Mouse (Mus musculus): ENCODE results near the gene Fv1.

Fv1 gene

DNA sequence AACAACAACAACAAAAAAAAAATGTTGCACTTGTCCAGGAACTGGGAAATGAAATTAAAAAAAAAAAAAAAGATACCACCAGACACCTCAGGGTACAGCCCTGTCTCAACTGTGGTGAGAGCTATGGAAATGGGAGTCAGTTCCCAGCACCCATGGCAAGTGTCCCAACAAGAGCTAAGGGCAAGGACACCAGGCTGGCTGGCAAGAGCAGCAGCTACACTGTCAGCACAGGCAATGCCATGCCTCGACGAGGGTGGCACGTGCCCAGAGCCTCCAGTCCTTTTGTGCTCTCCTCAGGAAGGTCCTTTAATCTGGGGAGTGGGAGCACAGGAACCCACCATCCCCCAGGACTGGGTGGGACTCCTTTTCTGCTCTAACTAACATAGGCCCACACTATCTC is 15.4 kb downstream of the Fv1 start:
- DNase-seq (ENCODE audit: low read depth, low spot score): no peak

DNA sequence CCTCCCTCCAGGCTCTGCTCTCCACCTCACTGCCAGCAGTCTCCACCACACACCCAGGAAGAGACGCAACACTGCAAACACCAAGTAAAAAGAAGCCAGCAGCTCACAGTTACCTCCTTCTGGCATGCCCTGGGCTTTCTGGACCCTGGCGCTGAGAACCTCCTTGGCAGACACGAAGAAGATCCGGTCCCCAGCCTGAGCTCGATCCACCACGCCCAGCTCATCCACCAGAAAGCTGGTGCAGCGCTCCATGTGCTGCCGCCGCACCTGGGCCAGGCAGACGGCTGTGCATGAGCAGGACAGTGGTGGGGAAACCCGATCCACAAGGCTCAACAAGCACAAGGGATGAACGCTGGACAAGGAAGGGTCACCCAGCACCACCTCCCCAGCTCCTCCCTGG is 17.4 kb downstream of the Fv1 start:
- no peak for DNase-seq (ENCODE audit: low read depth, low spot score)

DNA sequence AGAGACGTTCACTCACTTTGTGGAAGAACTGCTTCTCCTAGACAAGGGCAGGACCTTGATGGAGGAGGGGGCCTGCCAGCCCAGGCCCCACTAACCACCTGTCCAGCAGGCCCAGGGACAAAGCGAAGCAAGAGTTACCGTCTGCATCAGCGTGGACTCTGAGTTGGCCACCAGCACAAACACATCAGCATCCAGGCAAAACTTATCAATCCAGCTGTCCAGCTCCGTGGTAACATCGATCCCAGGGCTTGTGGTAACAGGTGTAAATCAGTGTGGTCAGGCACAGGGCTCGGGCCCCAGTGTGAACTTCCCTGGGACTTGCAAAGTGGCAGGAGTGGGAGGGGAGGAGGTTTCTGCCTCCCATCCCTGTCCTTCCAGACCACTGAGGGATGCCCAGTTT is 18.5 kb downstream of the Fv1 start:
- DNase-seq (ENCODE audit: low read depth, low spot score): no peak

DNA sequence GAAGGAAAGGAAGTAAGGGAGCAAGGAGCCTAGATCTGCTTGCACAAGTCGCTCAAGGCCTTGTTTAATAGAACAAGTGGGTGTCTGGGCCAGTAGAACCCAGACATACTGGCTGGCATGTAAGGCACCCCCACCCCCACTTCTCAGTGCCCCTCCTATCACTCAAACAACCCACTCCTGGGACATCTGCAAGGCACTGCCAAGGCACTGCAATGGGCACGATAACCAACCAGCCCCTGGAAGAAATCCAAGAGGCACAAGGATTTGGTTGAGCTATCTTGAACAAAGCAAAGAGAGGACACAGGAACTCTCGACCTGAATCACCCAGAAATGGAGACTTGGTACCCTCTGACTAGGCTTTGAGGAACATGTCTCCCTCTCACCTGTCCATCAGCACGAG is 19.5 kb downstream of the Fv1 start:
- no peak for DNase-seq (ENCODE audit: low read depth, low spot score)

DNA sequence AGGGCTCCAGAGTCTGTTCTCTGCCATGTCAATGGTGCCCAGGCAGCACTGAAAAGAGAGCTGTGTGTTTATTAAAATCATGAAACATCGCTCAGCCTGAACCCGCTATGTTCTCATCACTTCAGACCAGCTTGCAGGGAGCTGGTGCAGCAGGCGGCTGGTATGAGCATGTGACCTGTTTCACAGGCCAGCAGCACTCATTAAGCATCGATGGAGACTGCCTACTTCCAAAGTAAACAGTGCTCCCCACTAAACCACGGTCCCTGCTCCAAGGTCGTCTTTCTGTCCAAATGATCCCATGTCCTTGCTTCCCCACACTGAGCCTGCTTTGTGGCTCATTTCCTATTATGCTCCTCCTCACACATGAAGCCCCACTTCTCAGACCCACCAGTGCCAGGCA is 21.6 kb downstream of the Fv1 start:
- peak; percentile 50 for DNase-seq (ENCODE audit: low read depth, low spot score)

DNA sequence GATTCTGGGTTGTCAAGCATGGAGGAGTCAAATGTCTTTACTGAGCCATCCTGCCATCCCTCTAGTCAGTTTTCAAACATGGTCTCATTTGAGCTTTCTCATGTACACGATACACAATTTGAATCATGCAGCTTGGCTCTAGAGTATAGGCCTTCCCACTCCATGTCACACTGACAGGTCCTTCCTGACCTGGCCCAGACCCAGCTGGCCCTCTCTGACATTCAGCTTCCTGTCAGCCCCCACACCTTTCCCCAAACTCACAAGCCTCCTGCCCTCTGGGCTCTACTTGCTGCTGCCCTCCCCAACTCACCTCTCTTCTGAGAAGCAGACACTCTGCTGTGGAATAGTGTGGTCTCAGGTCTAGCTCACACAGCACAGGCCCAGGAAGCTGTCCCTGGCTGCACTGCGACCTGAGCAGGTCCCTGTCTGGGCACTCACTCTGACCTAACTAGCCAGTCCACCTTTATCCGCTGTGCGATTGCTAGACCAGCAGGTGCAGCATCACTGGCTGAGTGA is 27.1 kb downstream of the Fv1 start:
- no peak for DNase-seq (ENCODE audit: low read depth, low spot score)

DNA sequence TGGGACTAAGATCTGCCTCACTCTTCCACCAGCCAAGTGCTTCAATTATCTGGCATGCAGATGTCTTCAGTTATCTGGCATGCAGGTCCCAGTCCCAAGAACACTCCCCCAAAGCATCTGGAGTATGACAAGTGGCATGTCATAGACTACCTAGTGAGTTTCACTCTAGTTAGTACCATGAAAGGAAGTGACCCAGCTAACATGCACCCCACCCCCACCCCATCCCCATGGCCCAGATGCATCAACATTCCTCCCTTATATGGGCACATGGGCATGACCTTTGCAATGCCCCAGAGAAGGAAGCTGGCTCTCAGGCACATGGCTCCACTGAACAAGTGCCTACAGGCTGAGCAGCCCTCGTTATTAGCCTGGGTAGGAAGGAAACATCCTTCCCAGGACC is 27.6 kb downstream of the Fv1 start:
- DNase-seq (ENCODE audit: low read depth, low spot score): no peak

DNA sequence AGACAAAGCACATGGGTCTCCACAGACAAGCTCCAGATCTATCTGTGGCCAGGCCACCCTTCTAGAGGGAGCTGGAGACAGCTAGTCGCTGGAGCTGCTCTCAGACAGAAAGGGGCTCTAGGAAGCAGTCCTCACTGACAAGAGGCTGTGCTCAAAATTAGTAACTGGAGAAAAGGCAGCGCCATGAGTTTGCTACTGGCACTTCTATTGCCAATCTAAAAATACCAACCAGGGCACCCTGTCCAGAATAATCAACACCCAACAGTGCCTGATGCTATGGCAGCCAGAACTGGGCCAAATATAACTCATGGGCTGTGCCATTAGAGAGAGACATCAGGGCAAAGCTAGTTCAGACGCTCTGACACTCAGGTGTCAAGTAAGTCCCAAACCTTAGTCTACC is 28.6 kb downstream of the Fv1 start:
- DNase-seq (ENCODE audit: low read depth, low spot score): peak; percentile 73

DNA sequence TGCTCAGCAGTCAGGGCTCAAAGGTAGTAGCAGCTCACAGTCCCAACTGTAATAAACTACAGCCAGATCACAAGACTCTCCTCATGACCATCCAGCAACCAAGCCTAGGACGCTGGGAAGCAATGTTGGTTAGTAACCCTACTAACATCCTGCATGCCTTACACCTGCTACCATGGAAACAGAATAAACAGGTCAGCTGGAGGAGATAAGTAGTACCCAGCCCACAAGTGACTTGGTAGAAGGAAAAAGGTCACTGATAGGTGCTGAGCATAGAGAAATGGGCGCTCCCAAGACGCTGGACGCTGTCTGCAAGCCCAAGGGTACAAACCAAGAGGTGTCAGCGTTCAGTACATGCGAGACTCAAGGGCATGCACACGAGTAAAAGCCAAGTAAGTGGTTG is 31.7 kb downstream of the Fv1 start:
- DNase-seq (ENCODE audit: low read depth, low spot score): no peak

DNA sequence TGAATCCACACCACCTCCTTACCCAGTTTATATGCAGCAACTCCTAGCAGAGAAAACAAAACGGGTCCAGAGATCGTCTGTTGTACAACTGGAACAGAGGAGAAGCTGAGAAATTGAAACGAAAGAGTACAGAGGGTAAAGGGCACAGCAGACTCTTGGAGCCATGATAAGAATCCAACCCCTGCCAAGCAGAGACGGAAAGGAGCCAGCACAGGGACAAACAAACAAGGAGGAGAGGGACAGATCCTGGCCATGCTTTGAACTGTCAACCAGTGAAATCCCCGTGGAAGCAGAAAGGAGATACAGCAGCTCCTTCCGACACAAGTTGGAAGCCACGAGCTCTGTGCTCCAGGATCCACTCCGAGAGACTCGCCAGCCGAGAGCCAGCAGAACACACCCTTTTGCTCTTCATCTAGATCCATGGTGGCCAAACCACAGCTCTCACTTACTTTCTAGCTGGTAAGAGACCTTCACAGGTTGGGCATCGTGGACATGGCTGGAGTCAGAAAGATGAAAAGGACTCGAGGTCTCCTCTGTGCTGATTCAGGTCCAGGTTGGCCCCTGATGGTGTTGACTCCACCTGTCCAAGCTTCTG is 34.2 kb downstream of the Fv1 start:
- no peak for DNase-seq (ENCODE audit: low read depth, low spot score)

DNA sequence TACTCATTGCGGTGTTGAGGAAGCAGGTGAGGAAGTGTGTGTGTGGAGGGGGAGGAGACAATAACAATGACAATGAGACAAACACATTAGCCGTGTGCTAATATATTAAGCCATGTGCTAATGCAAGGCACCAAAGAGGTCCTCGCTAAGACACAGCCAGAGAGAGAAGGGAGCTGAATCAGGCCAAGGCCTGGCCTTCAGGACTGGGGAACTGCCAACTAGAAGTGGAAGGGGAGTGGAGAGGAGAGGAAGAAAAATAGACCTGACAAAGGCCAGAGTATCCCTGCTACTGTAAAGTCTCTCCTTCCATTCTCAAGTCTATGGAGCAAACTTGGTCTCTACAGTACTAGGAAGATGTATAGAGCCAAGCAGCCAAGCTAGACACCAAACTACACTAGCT is 34.8 kb downstream of the Fv1 start:
- DNase-seq (ENCODE audit: low read depth, low spot score): no peak

DNA sequence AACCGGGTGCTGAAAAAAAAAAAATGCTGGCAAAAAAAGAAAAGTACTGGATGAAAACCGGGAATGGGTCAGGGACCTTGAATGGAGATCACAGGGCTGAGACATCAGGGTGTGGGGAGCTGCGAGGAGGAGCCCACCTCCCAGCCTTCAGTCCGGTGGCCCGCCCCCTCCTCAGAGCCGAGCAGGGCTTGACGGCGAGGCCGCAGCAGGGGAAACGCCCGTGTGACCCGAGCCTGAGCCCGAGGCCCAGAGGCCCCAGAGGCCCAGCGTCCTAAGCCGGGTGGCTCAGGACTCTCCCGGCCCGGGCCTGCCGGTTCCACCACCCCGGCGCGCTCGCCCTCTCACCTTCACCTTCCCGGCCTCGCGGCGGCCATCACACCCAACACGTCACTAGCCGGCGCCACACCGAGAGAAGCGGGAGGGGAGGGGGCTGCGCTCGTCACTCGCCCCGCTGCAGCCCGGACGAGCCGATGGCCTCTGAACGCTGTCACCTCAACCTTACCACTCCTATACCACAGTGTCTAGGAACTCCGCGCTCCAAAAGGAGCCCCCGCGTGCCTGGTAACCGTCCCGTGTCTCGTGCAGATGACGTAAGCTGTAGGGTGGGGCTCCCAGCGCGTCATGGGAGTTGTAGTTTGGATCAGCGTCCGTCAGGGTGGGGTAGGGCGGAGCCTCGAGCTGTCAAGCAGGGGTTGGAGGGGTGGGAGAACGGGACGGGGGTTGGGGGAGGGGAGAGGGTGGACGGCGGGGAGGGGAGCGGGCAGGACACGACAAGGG is 35.7 kb downstream of the Fv1 start, which contains the start of gene Mfn2:
TSS of gene Mfn2 (minus strand) at position 392 of the 777 bp plus-strand sequence.
- DNase-seq (ENCODE audit: low read depth, low spot score): peak; percentile 98

DNA sequence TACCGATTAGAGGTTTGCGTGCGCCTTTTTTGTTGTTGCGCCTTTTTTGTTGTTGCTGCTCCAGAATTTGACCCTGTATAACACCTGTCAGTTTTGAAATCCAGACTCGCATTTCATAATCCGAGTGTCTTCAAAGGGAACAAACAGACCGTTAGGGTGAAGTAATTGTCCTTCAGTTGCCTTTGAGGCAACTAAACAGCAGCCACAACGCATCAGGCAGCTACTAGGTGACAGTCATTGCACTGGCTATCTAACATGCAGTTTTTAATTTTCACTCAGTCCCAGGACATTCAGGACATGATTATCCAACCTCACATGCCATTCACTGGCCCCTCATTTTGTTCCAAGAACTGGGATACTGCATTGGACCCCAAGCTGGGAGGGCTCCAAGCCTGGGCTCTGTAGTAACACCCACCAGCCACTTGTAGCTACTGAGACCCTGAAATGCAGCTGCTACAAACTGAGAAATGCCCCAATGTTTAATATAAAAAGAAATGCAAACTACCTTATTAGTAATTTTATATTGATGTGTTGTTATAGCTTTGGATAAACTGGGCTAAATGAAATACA is 36.4 kb downstream of the Fv1 start:
- DNase-seq (ENCODE audit: low read depth, low spot score): no peak

DNA sequence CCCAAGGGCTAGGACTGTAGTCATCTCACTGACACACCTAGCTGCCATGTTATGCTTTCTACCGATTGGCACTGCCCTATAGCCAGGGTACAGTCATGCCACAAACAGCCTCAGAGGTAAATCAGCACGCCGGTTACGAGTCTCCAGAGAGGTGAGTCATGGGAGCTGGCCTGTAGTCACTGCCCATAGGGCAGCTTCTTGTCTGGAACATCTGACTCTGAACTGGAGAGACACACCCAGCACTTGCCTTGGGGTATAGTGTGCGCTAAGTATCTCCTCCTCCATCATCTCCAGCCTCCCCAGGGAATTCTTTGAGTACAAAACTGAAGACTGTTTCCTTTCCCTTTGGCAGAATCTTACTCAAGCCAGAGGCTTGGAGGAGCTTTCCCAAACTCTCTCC is 37.5 kb downstream of the Fv1 start:
- DNase-seq (ENCODE audit: low read depth, low spot score): no peak

DNA sequence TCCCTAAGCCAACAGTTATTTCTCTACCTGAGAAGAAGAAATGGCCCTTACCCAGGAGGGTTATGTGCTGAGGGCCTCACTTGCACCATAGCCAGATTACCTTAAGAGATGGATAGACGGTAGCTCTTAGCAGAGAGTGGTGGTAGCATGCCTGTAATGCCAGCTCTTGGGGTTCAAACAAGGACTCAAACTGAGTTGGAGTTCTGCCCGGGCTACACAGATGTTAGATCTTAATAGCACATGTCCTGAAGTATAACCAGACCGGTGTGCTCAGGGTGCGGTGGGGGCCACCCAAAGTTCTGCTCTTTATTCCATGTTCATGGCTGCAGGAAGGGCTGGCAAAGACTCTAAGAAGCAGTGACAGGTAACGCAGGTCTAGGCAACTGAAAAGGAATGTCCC is 40.7 kb downstream of the Fv1 start:
- DNase-seq (ENCODE audit: low read depth, low spot score): no peak

DNA sequence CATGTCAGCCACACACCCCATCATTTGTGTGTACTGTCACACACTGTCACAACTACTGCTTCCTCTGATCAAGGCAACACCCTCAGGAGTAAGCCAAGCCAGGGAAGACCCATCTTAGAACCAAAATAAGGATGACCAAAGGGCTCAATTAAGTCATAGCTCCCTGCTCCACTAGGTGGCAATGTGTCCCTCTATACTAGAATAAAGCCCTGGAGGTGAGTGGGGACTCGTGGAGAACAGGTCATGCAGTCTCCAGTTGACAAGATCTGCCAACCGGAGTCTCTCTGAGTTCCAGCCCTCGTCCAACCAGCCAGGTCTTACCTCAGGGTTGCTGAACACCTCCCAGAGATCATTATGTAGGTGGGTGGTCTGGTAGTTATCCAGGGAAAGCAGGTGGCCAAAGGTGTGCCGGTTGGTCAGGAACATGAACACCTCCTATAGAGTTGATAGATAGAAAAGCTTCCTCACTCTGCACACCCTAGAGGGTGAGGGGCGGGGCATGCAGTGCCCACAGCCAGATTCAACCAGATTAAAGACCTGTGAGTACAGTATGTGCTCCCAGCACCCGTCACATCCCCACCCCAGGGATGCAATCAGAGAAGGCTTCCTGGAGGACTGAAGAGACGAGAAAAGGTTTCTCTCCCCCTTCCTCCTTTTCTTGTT is 49.8 kb downstream of the Fv1 start:
- peak; percentile 50 for DNase-seq (ENCODE audit: low read depth, low spot score)

All from brain, adult 2 months (tissue).